Mouse (Mus musculus) heart, adult 2 months (tissue): ENCODE results near the gene Gm960.

Experiments
- CTCF ChIP-seq: fragments of 200-600 bp; IDR thresholded peaks from 2 replicates; pipeline ENCODE4 v1.8.1; 2022; ENCODE audit warnings: antibody characterized with exemption, mild to moderate bottlenecking, moderate library complexity
- POLR2A ChIP-seq: fragments of 200-500 bp; IDR thresholded peaks from 2 replicates; pipeline ENCODE4 v1.6.1; 2011; ENCODE audit warnings: mild to moderate bottlenecking, low read depth, low read length, control low read depth; ENCODE audit not compliant: insufficient read depth

DNA sequence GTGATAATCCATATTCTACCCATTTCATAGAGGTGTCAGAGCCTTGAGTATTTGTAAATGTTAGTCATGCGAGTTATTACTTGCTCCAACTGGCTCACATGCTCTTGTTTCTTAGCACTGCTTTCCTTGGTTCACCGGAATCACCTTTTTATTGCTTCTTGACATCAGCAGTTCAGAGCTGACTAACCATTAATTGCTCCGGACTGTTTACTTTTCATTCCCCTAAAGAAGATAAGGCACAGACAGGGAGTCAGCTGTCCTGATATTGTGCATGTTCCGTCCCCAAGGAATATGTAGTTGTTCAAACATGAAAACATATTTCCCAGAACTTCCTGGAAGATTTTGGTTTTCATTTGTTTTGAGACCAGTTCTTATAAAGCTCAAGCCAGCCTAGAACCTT lies 27.7 kb downstream of the Gm960 start:
- TF ChIP-seq CTCF (no peak), POLR2A (no peak)
